Comparison of ENCODE assay signal across 15 mouse cellular contexts in the genomic region with DNA sequence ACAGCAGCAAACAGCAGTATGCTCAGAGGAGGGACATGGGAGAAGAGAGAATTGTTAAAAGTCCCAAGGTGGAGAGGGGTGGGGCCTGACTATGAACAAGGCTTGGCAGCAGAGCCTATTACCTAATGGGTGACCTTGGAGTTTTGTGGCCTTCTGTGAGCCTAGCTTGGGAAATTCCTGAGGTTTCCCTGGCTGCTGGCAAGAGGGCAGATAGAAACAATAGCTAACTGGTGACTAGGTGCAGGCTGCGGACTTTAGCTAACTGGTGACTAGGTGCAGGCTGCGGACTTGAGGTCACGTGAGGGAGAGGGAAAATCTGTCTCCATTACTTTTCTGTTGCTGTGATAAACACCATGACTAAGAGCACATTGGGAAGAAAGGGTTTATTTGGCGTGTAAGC. TPM values are rescaled to one million over a fixed set of nuclear protein-coding genes. Genes with fewer than 3 reads are reported as not detected.
DNase-seq lines count a peak whose midpoint lies in the region; ATAC-seq and TF ChIP-seq lines count a peak whose summit lies in the region.
"Had no signal": no experiment of that assay in that cellular context is flagged by ENCODE, and none has a peak within 500 bp of the region (broad histone marks: within the 10 kb centered on the region; RNA-seq: fewer than 3 reads in every experiment).

No protein-coding gene starts in this region.

- no peaks in the 10 kb centered on the region for H3K27me3 ChIP-seq in kidney, adult 2 months (replicated peaks; ENCODE audit: control insufficient read depth, insufficient read depth, low read length)
- H3K27me3 ChIP-seq in kidney, embryonic 15.5 days = no peaks in the 10 kb centered on the region
- H3K27me3 ChIP-seq in midbrain, embryonic 11.5 days (ENCODE audit: control insufficient read depth, insufficient read depth, low read length) = no peaks in the 10 kb centered on the region
- no peaks in the 10 kb centered on the region for H3K27me3 ChIP-seq in forebrain, embryonic 16.5 days (replicated peaks; ENCODE audit: control insufficient read depth, insufficient read depth, low read length)
- H3K27me3 ChIP-seq in thymus, adult 2 months (ENCODE audit: control insufficient read depth, insufficient read depth, low read length) = no peaks in the 10 kb centered on the region
- H3K27me3 ChIP-seq: midbrain, embryonic 12.5 days; neural tube, embryonic 12.5 days had no signal

- peak; percentile 92 for DNase-seq in kidney, adult 2 months
- DNase-seq in 3T3-L1 (ENCODE audit: low read depth, low spot score) = peak; percentile 92
- DNase-seq in adrenal gland, adult 8-10 months = peak; percentile 84
- DNase-seq in kidney, postnatal 10 days = peak; percentile 43
- DNase-seq in midbrain, embryonic 11.5 days (ENCODE audit: low spot score, missing footprints) = no peak
- DNase-seq in thymus, adult 2 months = no peak
- DNase-seq: cerebellum, adult 11 months; layer of hippocampus, adult 9-11 months; left cerebral cortex, postnatal 4 days; retina, postnatal 1 day had no signal

- no peak for TF ChIP-seq POLR2A in kidney, adult 2 months (IDR thresholded peaks at IDR 0.05; ENCODE audit: low read depth, low read length)
- TF ChIP-seq POLR2A in thymus, adult 2 months (IDR thresholded peaks at IDR 0.05; ENCODE audit: control insufficient read depth, extremely low read depth, insufficient read depth, low read length, poor library complexity) = no peak

- no peaks in the 10 kb centered on the region for H3K36me3 ChIP-seq in kidney, adult 2 months (ENCODE audit: control insufficient read depth, insufficient read depth, low read length)
- 0 out of 2 replicates have a peak, but pooled peaks cover 3% of the 10 kb centered on the region for H3K36me3 ChIP-seq in kidney, embryonic 15.5 days
- no peaks in the 10 kb centered on the region for H3K36me3 ChIP-seq in midbrain, embryonic 11.5 days (ENCODE audit: control insufficient read depth, insufficient read depth, low read length)
- peaks cover 20% of the 10 kb centered on the region for H3K36me3 ChIP-seq in forebrain, embryonic 16.5 days (ENCODE audit: control insufficient read depth, insufficient read depth)
- peaks cover 18% of the 10 kb centered on the region; the same call in 1 of the 2 replicates for H3K36me3 ChIP-seq in thymus, adult 2 months (ENCODE audit: control insufficient read depth, insufficient read depth, low read length)

- peaks cover 27% of the 10 kb centered on the region for H3K4me1 ChIP-seq in kidney, adult 2 months (ENCODE audit: control insufficient read depth, insufficient read depth, low read length)
- peaks cover 39% of the 10 kb centered on the region for H3K4me1 ChIP-seq in kidney, embryonic 15.5 days
- peaks cover 2% of the 10 kb centered on the region; the same call in 1 of the 2 replicates for H3K4me1 ChIP-seq in midbrain, embryonic 11.5 days (ENCODE audit: control insufficient read depth, insufficient read depth, low read length)
- peaks cover 6% of the 10 kb centered on the region; the same call in 1 of the 2 replicates for H3K4me1 ChIP-seq in forebrain, embryonic 16.5 days (replicated peaks; ENCODE audit: control insufficient read depth, insufficient read depth, low read length)
- no peaks in the 10 kb centered on the region for H3K4me1 ChIP-seq in thymus, adult 2 months (replicated peaks; ENCODE audit: control insufficient read depth, insufficient read depth, low read length)

- H3K9me3 ChIP-seq in kidney, embryonic 15.5 days (replicated peaks) = no peaks in the 10 kb centered on the region
- H3K9me3 ChIP-seq in midbrain, embryonic 11.5 days (ENCODE audit: control insufficient read depth, low read length) = no peaks in the 10 kb centered on the region
- no peaks in the 10 kb centered on the region for H3K9me3 ChIP-seq in forebrain, embryonic 16.5 days (ENCODE audit: control insufficient read depth, low read length)
- H3K9me3 ChIP-seq: midbrain, embryonic 12.5 days; neural tube, embryonic 12.5 days had no signal

- H3K4me2 ChIP-seq in kidney, embryonic 15.5 days = no peak overlapping the region
- H3K4me2 ChIP-seq in midbrain, embryonic 11.5 days = no peak overlapping the region
- H3K4me2 ChIP-seq in forebrain, embryonic 16.5 days (ENCODE audit: low read length) = no peak overlapping the region
- H3K4me2 ChIP-seq: hindbrain, embryonic 14.5 days; midbrain, embryonic 12.5 days; neural tube, embryonic 12.5 days had no signal

- no peak overlapping the region for H3K4me3 ChIP-seq in kidney, adult 2 months (ENCODE audit: insufficient read depth, low read depth, low read length)
- H3K4me3 ChIP-seq in kidney, embryonic 15.5 days (replicated peaks) = no peak overlapping the region
- H3K4me3 ChIP-seq in midbrain, embryonic 11.5 days (ENCODE audit: low read depth, low read length) = no peak overlapping the region
- H3K4me3 ChIP-seq in forebrain, embryonic 16.5 days (replicated peaks; ENCODE audit: low read length) = no peak overlapping the region
- no peak overlapping the region for H3K4me3 ChIP-seq in thymus, adult 2 months (ENCODE audit: control insufficient read depth, insufficient read depth, low read length)
- H3K4me3 ChIP-seq: midbrain, embryonic 12.5 days; neural tube, embryonic 12.5 days had no signal

- H3K9ac ChIP-seq in kidney, embryonic 15.5 days = no peak overlapping the region
- H3K9ac ChIP-seq in midbrain, embryonic 11.5 days (ENCODE audit: low read length) = no peak overlapping the region
- H3K9ac ChIP-seq in forebrain, embryonic 16.5 days (replicated peaks; ENCODE audit: low read depth, low read length) = no peak overlapping the region
- H3K9ac ChIP-seq: hindbrain, embryonic 14.5 days; midbrain, embryonic 12.5 days; neural tube, embryonic 12.5 days had no signal

- no peak for ATAC-seq in kidney, embryonic 15.5 days (replicated peaks; ENCODE audit: low FRiP score)
- no peak for ATAC-seq in midbrain, embryonic 11.5 days (ENCODE audit: low FRiP score)
- ATAC-seq in forebrain, embryonic 16.5 days = no peak

- 54% methylated on average over 4 of the region's 4 CpGs for WGBS in kidney, adult 2 months
- 86% methylated on average over 4 of the region's 4 CpGs for WGBS in kidney, embryonic 15.5 days
- 75% methylated on average over 4 of the region's 4 CpGs for WGBS in midbrain, embryonic 11.5 days
- 87% methylated on average over 4 of the region's 4 CpGs for WGBS in forebrain, embryonic 16.5 days
- 96% methylated on average over 4 of the region's 4 CpGs for WGBS in thymus, adult 2 months

- TF ChIP-seq CTCF in kidney, adult 2 months (conservative IDR thresholded peaks at IDR 0.05; ENCODE audit: insufficient read depth, insufficient read length, low read depth, low read length) = no peak
- no peak for TF ChIP-seq CTCF in thymus, adult 2 months (IDR thresholded peaks at IDR 0.05; ENCODE audit: borderline replicate concordance, control insufficient read depth, extremely low read depth, insufficient read depth, low read length, poor library complexity)

- H3K27ac ChIP-seq in kidney, adult 2 months (ENCODE audit: insufficient read depth, low read depth, low read length) = peak overlapping the region; percentile 84
- H3K27ac ChIP-seq in kidney, embryonic 15.5 days = no peak overlapping the region
- no peak overlapping the region for H3K27ac ChIP-seq in midbrain, embryonic 11.5 days (ENCODE audit: low read depth, low read length)
- no peak overlapping the region for H3K27ac ChIP-seq in forebrain, embryonic 16.5 days (ENCODE audit: low read length)
- no peak overlapping the region for H3K27ac ChIP-seq in thymus, adult 2 months (ENCODE audit: control insufficient read depth, insufficient read depth, low read length)
- H3K27ac ChIP-seq: hindbrain, embryonic 14.5 days; midbrain, embryonic 12.5 days; neural tube, embryonic 12.5 days had no signal

RNA-seq across cellular contexts. Expression of a gene that starts 31.9 kb away (rescaled TPM):
- polyA plus RNA-seq in kidney, adult 2 months (2012; rRNA removed) = 197 and 276 TPM in 2 replicates
- polyA plus RNA-seq in kidney, embryonic 15.5 days (2015; fragmentation: Nextera tagmentation; extraction: Ambion mirVana) = 23.6 and 25.4 TPM in 2 replicates
- 10 to 100 TPM in 2 of 4 experiments, 1 to 10 TPM in 2; 7.6 to 24.2 (median 15.5) TPM for total RNA-seq in adrenal gland, adult 8-10 months (2022)
- polyA plus RNA-seq in midbrain, embryonic 11.5 days (2014; fragmentation: Nextera tagmentation; extraction: Ambion mirVana) = 19.0 and 21.3 TPM in 2 replicates
- polyA plus RNA-seq in forebrain, embryonic 16.5 days (2015; fragmentation: Nextera tagmentation; extraction: Ambion mirVana) = 152 and 155 TPM in 2 replicates
- 59.4 and 78.8 TPM in 2 replicates for polyA plus RNA-seq in thymus, adult 2 months (2012; rRNA removed)

Comparison
In these comparisons a context has a peak if more than half of its experiments do, and no peak if none do; other contexts are left out.
1. DNase-seq: peak in kidney, adult 2 months (single experiment), 3T3-L1 (single experiment), adrenal gland, adult 8-10 months (single experiment) and kidney, postnatal 10 days (single experiment); none in midbrain, embryonic 11.5 days (single experiment) and thymus, adult 2 months (single experiment).